Mouse (Mus musculus) myocyte (in vitro differentiated cells): ENCODE data around the gene Elmod3. TPM values are rescaled to one million over a fixed set of nuclear protein-coding genes. Genes with fewer than 3 reads are reported as not detected.

ENCODE experiments used
- H3K27me3 ChIP-seq: one replicate; pipeline ENCODE4 v1.6.1; 2011; ENCODE audit not compliant: control insufficient read depth, insufficient read depth, insufficient read length
- H3K36me3 ChIP-seq: one replicate; pipeline ENCODE4 v1.6.1; 2011; ENCODE audit not compliant: control insufficient read depth, insufficient read depth
- H3K4me2 ChIP-seq: one replicate; pipeline ENCODE4 v1.6.1; 2011; ENCODE audit warnings: low read depth, control low read depth
- H3K4me3 ChIP-seq: one replicate; pipeline ENCODE4 v1.5.1; 2011; ENCODE audit warnings: mild to moderate bottlenecking, control low read depth, moderate library complexity
- H3K79me2 ChIP-seq: one replicate; pipeline ENCODE4 v1.6.1; 2011; ENCODE audit not compliant: control insufficient read depth, insufficient read depth
- H3ac ChIP-seq: one replicate; pipeline ENCODE4 v1.6.1; 2011; ENCODE audit not compliant: control insufficient read depth, insufficient read length
- CEBPB ChIP-seq: IDR thresholded peaks from 2 replicates; pipeline ENCODE4 v1.6.1; 2011; ENCODE audit warnings: mild to moderate bottlenecking, moderate library complexity; ENCODE audit not compliant: poor library complexity, insufficient read depth, severe bottlenecking
- E2F4 ChIP-seq: IDR thresholded peaks from one replicate; pipeline ENCODE4 v1.6.1; 2011; ENCODE audit warnings: mild to moderate bottlenecking, control low read depth, moderate library complexity; ENCODE audit not compliant: insufficient read depth
- MAX ChIP-seq: IDR thresholded peaks from one replicate; pipeline ENCODE4 v1.6.1; 2011; ENCODE audit warnings: low read depth, mild to moderate bottlenecking, control low read depth
- MYOD1 ChIP-seq, 3 experiments: IDR thresholded peaks; one replicate each; pipeline ENCODE4 v1.6.1; 2011; ENCODE audit warnings: control low read depth in 2 of 3, low read depth in 2 of 3, mild to moderate bottlenecking in 2 of 3, moderate library complexity in 1 of 3; ENCODE audit not compliant: insufficient read length in 2 of 3, control insufficient read depth in 1 of 3
- MYOG ChIP-seq, 3 experiments: IDR thresholded peaks; one replicate each; pipeline ENCODE4 v1.6.1; 2011; ENCODE audit warnings: control low read depth in 2 of 3, low read depth in 2 of 3, mild to moderate bottlenecking in 2 of 3; ENCODE audit not compliant: insufficient read length in 2 of 3, control insufficient read depth in 1 of 3, insufficient read depth in 1 of 3
- POLR2A ChIP-seq: IDR thresholded peaks from one replicate; pipeline ENCODE4 v1.6.1; 2011; ENCODE audit warnings: low read depth, mild to moderate bottlenecking, control low read depth, moderate library complexity; ENCODE audit not compliant: insufficient read length
- POLR2AphosphoS2 ChIP-seq: IDR thresholded peaks from one replicate; pipeline ENCODE4 v1.6.1; 2011; ENCODE audit warnings: low read depth, control low read depth; ENCODE audit not compliant: insufficient read length
- REST ChIP-seq: IDR thresholded peaks from one replicate; pipeline ENCODE4 v1.6.1; 2011; ENCODE audit warnings: mild to moderate bottlenecking, control low read depth, moderate library complexity; ENCODE audit not compliant: insufficient read depth, insufficient read length
- SRF ChIP-seq: IDR thresholded peaks from one replicate; pipeline ENCODE4 v1.6.1; 2011; ENCODE audit warnings: low read depth; ENCODE audit not compliant: control insufficient read depth, insufficient read length
- TCF12 ChIP-seq: IDR thresholded peaks from one replicate; pipeline ENCODE4 v1.6.1; 2011; ENCODE audit warnings: mild to moderate bottlenecking, control low read depth; ENCODE audit not compliant: poor library complexity, insufficient read depth, severe bottlenecking
- TCF3 ChIP-seq: IDR thresholded peaks from one replicate; pipeline ENCODE4 v1.6.1; 2011; ENCODE audit warnings: low read depth, control low read depth; ENCODE audit not compliant: insufficient read length
- USF1 ChIP-seq: IDR thresholded peaks from one replicate; pipeline ENCODE4 v1.6.1; 2011; ENCODE audit warnings: low read depth, mild to moderate bottlenecking, control low read depth, moderate library complexity
- polyA plus RNA-seq: library from polyadenylated mRNA; unstranded; fragments of >200 nt; fragmentation: generic; extraction: Trizol; gene quantifications from one replicate; pipeline ENCODE4 v1.2.1, GENCODE M21; 2012; ENCODE audit warnings: missing spikeins

Gene Elmod3
- polyA plus RNA-seq, 1 experiment, result 6.4 TPM

DNA sequence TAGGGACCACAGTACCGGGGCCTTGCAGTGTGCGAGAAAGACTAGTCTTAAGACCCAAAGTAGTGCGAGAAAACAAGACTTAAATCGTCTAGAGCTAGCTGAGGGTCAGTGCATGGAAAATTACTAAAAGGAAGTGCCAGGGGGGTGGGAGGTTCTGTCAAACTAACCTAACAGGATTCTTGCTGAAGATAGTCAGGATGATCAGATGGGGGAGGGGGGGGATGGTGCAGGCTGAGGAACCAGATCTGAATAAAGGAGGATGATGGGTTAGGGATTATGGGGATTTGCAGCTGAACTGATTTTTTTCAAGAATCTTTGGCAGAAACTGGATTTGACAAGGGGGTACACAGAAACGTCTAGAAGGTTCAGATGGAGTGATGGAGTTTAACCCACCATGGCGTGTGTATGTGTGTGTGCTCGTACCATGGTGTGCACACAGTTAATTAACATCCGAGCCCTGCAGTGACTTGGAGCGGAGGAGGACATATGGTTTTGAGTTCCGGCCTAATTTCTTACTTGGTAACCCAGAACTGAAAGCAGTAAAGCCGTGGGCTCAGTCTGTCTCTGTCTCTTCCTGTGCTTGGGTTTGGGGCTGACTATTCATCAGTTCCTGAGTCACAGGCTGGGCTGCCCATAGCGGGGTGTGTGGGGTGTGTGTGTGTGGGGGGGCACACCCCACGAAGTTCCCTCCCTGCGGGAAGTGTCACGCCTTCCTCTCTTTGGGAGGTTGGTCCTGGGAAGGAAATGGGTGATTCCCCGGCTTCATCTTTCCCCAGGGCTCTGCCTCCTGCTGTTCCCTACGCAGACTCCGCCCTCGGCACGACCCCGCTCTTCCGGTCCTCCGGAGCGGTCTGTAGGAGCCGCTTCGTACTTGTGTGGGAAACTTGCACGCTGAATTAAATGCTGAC is 45.8 kb downstream of the Elmod3 start:
- Histone ChIP-seq H3K4me2 (peak overlapping the region; percentile 96), H3K4me3 (peak overlapping the region; percentile 50), H3K27me3 (no peaks in the 10 kb centered on the region), H3K36me3 (peaks cover 6% of the 10 kb centered on the region), H3ac (no peak overlapping the region), H3K79me2 (peaks cover 33% of the 10 kb centered on the region)
- TF ChIP-seq CEBPB (no peak), POLR2A (peak; percentile 51), MYOG (IDR thresholded peaks at IDR 0.05; ENCODE audit: control insufficient read depth in 1 of 3, insufficient read depth in 1 of 3, insufficient read length in 2 of 3, low read depth in 2 of 3) (no peak), POLR2AphosphoS2 (peak; percentile 35)

DNA sequence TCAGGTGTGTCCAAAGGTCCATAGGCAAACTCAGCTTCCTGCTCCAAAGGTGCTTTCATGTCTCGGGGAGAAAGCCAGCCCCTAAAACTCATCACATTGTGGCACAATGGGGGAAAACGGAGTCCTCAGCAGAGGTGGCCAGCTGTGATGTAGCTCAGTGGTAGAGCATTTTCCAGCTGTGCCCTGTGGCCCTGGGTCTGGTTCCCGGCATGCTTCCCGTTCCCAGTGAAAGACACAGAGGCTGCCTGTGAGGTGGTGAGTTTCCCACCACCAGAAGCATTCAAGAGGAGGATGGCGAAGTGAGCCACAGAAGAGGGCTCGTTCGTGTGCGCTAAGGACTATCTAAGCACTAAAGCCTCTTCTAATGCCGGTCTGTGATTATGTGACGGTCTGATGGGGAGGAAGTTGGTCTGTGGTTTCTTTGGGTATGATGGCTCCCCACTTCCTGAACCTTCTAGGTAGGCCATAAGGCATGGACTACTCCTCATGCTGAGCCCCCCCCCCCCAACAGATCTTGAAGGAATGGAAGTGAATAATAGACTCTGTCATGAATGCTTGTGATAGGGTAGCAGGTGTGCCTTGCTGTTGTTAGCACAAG is 47.6 kb downstream of the Elmod3 start:
- H3K36me3 ChIP-seq, result peaks cover 6% of the 10 kb centered on the region
- H3K4me2 ChIP-seq, result peak overlapping the region; percentile 96
- no peak overlapping the region for H3ac ChIP-seq
- no peaks in the 10 kb centered on the region for H3K27me3 ChIP-seq
- peak overlapping the region; percentile 50 for H3K4me3 ChIP-seq
- no peak for TF ChIP-seq POLR2A
- TF ChIP-seq MAX, result no peak
- TF ChIP-seq TCF12, result no peak
- TF ChIP-seq TCF3, result no peak
- no peak for TF ChIP-seq E2F4
- TF ChIP-seq POLR2AphosphoS2, result no peak
- TF ChIP-seq MYOD1 (IDR thresholded peaks at IDR 0.05; ENCODE audit: control insufficient read depth in 1 of 3, insufficient read length in 2 of 3, low read depth in 2 of 3), result no peak
- peaks cover 33% of the 10 kb centered on the region for H3K79me2 ChIP-seq

- no peaks in the 10 kb centered on the region for H3K27me3 ChIP-seq
- peaks cover 1% of the 10 kb centered on the region for H3K36me3 ChIP-seq
- TF ChIP-seq E2F4 (no peak), USF1 (no peak), POLR2A (no peak), REST (no peak), MYOG (IDR thresholded peaks at IDR 0.05; ENCODE audit: control insufficient read depth in 1 of 3, insufficient read depth in 1 of 3, insufficient read length in 2 of 3, low read depth in 2 of 3) (no peak), CEBPB (no peak)
- peak overlapping the region; percentile 50 for H3K4me3 ChIP-seq
- H3ac ChIP-seq, result peak overlapping the region; percentile 7
- peaks cover 33% of the 10 kb centered on the region for H3K79me2 ChIP-seq
- peak overlapping the region; percentile 96 for H3K4me2 ChIP-seq
These were observed 48.2 kb downstream of the Elmod3 start for GRCm38 (mm10) chr6:72550025-72550424.

- peak; percentile 57 for TF ChIP-seq POLR2A
- peak in 1 of 3 experiments; percentile 34 for TF ChIP-seq MYOD1 (IDR thresholded peaks at IDR 0.05; ENCODE audit: control insufficient read depth in 1 of 3, insufficient read length in 2 of 3, low read depth in 2 of 3)
- TF ChIP-seq POLR2AphosphoS2, result peak; percentile 47
- no peak for TF ChIP-seq TCF3
- peaks cover 33% of the 10 kb centered on the region for H3K79me2 ChIP-seq
- H3K27me3 ChIP-seq, result no peaks in the 10 kb centered on the region
- no peaks in the 10 kb centered on the region for H3K36me3 ChIP-seq
- peak overlapping the region; percentile 96 for H3K4me2 ChIP-seq
- peak overlapping the region; percentile 50 for H3K4me3 ChIP-seq
- peak overlapping the region; percentile 7 for H3ac ChIP-seq
These were observed 49.1 kb downstream of the Elmod3 start for GRCm38 (mm10) chr6:72549041-72549580.

- H3K4me3 ChIP-seq, result no peak overlapping the region
- H3K4me2 ChIP-seq, result peak overlapping the region; percentile 96
- peaks cover 23% of the 10 kb centered on the region for H3K79me2 ChIP-seq
- H3K27me3 ChIP-seq, result no peaks in the 10 kb centered on the region
- no peak overlapping the region for H3ac ChIP-seq
- TF ChIP-seq CEBPB, result no peak
- TF ChIP-seq REST, result no peak
- no peak for TF ChIP-seq MYOG (IDR thresholded peaks at IDR 0.05; ENCODE audit: control insufficient read depth in 1 of 3, insufficient read depth in 1 of 3, insufficient read length in 2 of 3, low read depth in 2 of 3)
- no peak for TF ChIP-seq POLR2A
- no peak for TF ChIP-seq POLR2AphosphoS2
- no peak for TF ChIP-seq USF1
- TF ChIP-seq MYOD1 (IDR thresholded peaks at IDR 0.05; ENCODE audit: control insufficient read depth in 1 of 3, insufficient read length in 2 of 3, low read depth in 2 of 3), result no peak
- no peak for TF ChIP-seq TCF3
- no peak for TF ChIP-seq E2F4
- no peak for TF ChIP-seq TCF12
- TF ChIP-seq SRF, result no peak
- TF ChIP-seq MAX, result no peak
- H3K36me3 ChIP-seq, result no peaks in the 10 kb centered on the region
These were observed 50.4 kb downstream of the Elmod3 start for GRCm38 (mm10) chr6:72547862-72548261.
